Mouse (Mus musculus): ENCODE data around the gene Golt1a.

Golt1a gene

GRCm38 (mm10) chr1:133347693-133348520 is 38.3 kb downstream of the Golt1a start:
- no peak for DNase-seq (ENCODE audit: low spot score)

- no peak for DNase-seq (ENCODE audit: low spot score)
These were observed 40.6 kb downstream of the Golt1a start, which contains the start of gene Ren1 for GRCm38 (mm10) chr1:133350210-133350609. Gene Ren1 (plus strand): TSS chr1:133350510.

GRCm38 (mm10) chr1:133351762-133352161 is 42.2 kb downstream of the Golt1a start:
- DNase-seq (ENCODE audit: low spot score) = no peak

- peak; percentile 49 for DNase-seq (ENCODE audit: low spot score)
These were observed 43.8 kb downstream of the Golt1a start for GRCm38 (mm10) chr1:133353371-133353809.

GRCm38 (mm10) chr1:133355469-133355868 is 45.9 kb downstream of the Golt1a start:
- DNase-seq (ENCODE audit: low spot score) = no peak

- DNase-seq (ENCODE audit: low spot score) = no peak
These were observed 46.3 kb downstream of the Golt1a start for GRCm38 (mm10) chr1:133355912-133356311.

GRCm38 (mm10) chr1:133356330-133356729 is 46.7 kb downstream of the Golt1a start:
- DNase-seq (ENCODE audit: low spot score) = no peak

- no peak for DNase-seq (ENCODE audit: low spot score)
These were observed 51.4 kb downstream of the Golt1a start for GRCm38 (mm10) chr1:133361006-133361405.

- peak; percentile 65 for DNase-seq (ENCODE audit: low spot score)
These were observed 52.5 kb downstream of the Golt1a start for GRCm38 (mm10) chr1:133362103-133362502.

- peak; percentile 88 for DNase-seq (ENCODE audit: low spot score)
These were observed 53.8 kb downstream of the Golt1a start, which contains the start of gene Etnk2 for GRCm38 (mm10) chr1:133363276-133364021. Gene Etnk2 (plus strand): TSS chr1:133363572.

- DNase-seq (ENCODE audit: low spot score) = no peak
These were observed 54.5 kb downstream of the Golt1a start for GRCm38 (mm10) chr1:133364022-133364630.

- DNase-seq (ENCODE audit: low spot score) = peak; percentile 78
These were observed 55.3 kb downstream of the Golt1a start for GRCm38 (mm10) chr1:133364890-133365289.

GRCm38 (mm10) chr1:133366951-133367605 is 57.5 kb downstream of the Golt1a start:
- DNase-seq (ENCODE audit: low spot score) = no peak

GRCm38 (mm10) chr1:133367606-133368488 is 58.2 kb downstream of the Golt1a start:
- DNase-seq (ENCODE audit: low spot score) = peak; percentile 89

- DNase-seq (ENCODE audit: low spot score) = peak; percentile 74
These were observed 59.0 kb downstream of the Golt1a start for GRCm38 (mm10) chr1:133368644-133369043.

- no peak for DNase-seq (ENCODE audit: low spot score)
These were observed 60.8 kb downstream of the Golt1a start for GRCm38 (mm10) chr1:133370352-133370751.

- no peak for DNase-seq (ENCODE audit: low spot score)
These were observed 61.8 kb downstream of the Golt1a start for GRCm38 (mm10) chr1:133371431-133371830.

- DNase-seq (ENCODE audit: low spot score) = no peak
These were observed 62.5 kb downstream of the Golt1a start for GRCm38 (mm10) chr1:133372113-133372512.

Measured in testis, postnatal 14 days (tissue).